Mouse (Mus musculus): ENCODE measurements around the gene Card6. TPM values are rescaled to one million over a fixed set of nuclear protein-coding genes. Genes with fewer than 3 reads are reported as not detected.

Card6 gene
- polyA plus RNA-seq, 1 experiment from 2014 or later: 1.3 TPM

DNA sequence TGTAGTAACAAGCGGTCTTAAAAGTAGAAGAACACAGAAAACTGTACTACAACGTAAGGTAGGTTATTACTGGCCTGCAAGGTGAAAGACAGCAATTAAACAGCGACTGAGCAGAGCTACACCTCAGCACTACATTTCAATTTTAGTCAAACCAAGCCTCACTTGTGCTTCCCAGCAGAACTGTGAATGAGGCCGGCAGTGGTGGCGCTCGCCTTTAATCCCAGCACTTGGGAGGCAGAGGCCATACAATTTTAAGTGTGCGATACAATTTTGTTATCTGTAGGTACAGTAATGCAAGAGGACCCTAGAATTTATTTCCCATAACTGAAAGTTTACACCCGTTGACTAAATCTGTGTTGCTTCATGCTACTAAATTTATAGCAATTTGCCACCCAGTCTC is 6.8 kb upstream of the Card6 start:
- peaks cover 4% of the 10 kb centered on the region for H3K36me3 ChIP-seq (replicated peaks; ENCODE audit: control insufficient read depth, insufficient read depth, low read depth, low read length)
- peak overlapping the region; percentile 93 for H3K4me3 ChIP-seq (ENCODE audit: low read depth, low read length)
- H3K27me3 ChIP-seq (ENCODE audit: control insufficient read depth, insufficient read depth, low read length): no peaks in the 10 kb centered on the region
- ATAC-seq (replicated peaks; ENCODE audit: insufficient number of reproducible peaks, low FRiP score, low TSS enrichment, low read depth) (no peak), DNase-seq (ENCODE audit: low spot score) (no peak)
- peak overlapping the region; percentile 85; the same call in 1 of the 2 replicates for H3K27ac ChIP-seq (replicated peaks; ENCODE audit: low read depth, low read length)
- H3K9ac ChIP-seq (replicated peaks; ENCODE audit: low read length): 0 out of 2 replicates have a peak overlapping the region, but pooled peaks have one; percentile 28
- no peaks in the 10 kb centered on the region for H3K9me3 ChIP-seq (replicated peaks; ENCODE audit: control insufficient read depth, low read length)
- WGBS: 61% methylated on average over 8 of the region's 8 CpGs
- H3K4me1 ChIP-seq (ENCODE audit: control insufficient read depth, insufficient read depth, low read length): no peaks in the 10 kb centered on the region
- H3K4me2 ChIP-seq (ENCODE audit: low read depth, low read length): peak overlapping the region; percentile 38; the same call in 1 of the 2 replicates

DNA sequence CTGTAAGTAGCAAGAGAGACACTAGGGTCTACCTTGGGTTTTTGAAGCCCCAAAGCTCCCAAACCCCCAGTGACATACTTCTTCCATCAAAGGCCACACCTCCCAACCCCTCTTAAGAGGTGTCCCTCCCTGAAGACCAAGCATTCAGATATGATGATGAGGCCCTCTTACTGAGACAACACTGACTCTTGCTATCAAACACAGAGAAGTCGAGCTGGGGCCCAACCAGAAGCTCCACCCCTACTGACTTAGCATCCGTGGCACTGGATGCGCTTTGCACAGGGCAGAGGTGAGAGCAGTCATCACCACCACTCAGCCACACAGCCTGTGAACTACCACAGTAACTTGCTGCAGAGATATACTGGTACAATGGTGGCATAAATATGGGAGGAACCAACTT is 4.3 kb upstream of the Card6 start:
- no peak overlapping the region for H3K9ac ChIP-seq (replicated peaks; ENCODE audit: low read length)
- no peak overlapping the region for H3K4me2 ChIP-seq (ENCODE audit: low read depth, low read length)
- H3K27me3 ChIP-seq (ENCODE audit: control insufficient read depth, insufficient read depth, low read length): no peaks in the 10 kb centered on the region
- H3K9me3 ChIP-seq (replicated peaks; ENCODE audit: control insufficient read depth, low read length): no peaks in the 10 kb centered on the region
- H3K36me3 ChIP-seq (replicated peaks; ENCODE audit: control insufficient read depth, insufficient read depth, low read depth, low read length): no peaks in the 10 kb centered on the region; the same call in 1 of the 2 replicates
- no peak overlapping the region for H3K27ac ChIP-seq (replicated peaks; ENCODE audit: low read depth, low read length)
- H3K4me3 ChIP-seq (ENCODE audit: low read depth, low read length): no peak overlapping the region
- ATAC-seq (replicated peaks; ENCODE audit: insufficient number of reproducible peaks, low FRiP score, low TSS enrichment, low read depth) (no peak), DNase-seq (ENCODE audit: low spot score) (no peak)
- WGBS: 80% methylated on average over 3 of the region's 3 CpGs
- H3K4me1 ChIP-seq (ENCODE audit: control insufficient read depth, insufficient read depth, low read length): no peaks in the 10 kb centered on the region

DNA sequence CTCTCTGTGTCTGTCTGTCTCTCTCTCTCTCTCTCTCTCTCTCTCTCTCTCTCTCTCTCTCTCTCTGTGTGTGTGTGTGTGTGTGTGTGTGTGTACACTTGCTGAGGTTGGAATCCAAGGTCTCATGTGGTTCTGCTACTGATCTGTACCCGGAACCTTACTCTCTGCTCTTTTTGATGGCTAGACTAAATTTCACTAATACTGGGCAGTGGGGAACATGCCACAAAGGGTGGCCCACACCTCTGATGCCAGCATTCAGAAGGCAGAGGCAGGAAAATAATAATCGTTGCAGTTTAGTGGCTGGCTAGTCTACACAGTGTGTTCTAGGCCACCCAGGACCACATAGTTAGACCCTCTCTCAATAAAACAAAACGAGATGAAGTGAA is 309 bp upstream of the Card6 start:
- no peak for ATAC-seq (replicated peaks; ENCODE audit: insufficient number of reproducible peaks, low FRiP score, low TSS enrichment, low read depth)

DNA sequence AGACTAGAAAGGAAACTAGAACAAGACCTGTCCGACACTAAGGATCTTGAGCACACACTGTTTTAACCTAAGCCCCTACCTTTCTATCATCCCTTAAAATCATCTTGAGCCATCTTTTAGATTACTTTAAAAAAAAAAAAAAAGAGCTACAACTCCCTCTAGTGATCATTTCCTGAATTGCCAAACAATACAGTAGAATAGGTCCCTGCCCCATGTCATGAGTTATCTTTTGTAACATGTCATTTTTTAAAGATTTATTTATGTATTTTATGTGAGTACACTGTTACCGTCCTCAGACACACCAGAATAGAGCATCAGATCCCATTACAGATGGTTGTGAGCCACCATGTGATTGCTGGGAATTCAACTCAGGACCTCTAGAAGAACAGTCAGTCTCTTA is 2.0 kb downstream of the Card6 start:
- Histone ChIP-seq H3K36me3 (replicated peaks; ENCODE audit: control insufficient read depth, insufficient read depth, low read depth, low read length) (no peaks in the 10 kb centered on the region), H3K27ac (replicated peaks; ENCODE audit: low read depth, low read length) (no peak overlapping the region), H3K4me2 (ENCODE audit: low read depth, low read length) (no peak overlapping the region), H3K27me3 (ENCODE audit: control insufficient read depth, insufficient read depth, low read length) (no peaks in the 10 kb centered on the region), H3K9ac (replicated peaks; ENCODE audit: low read length) (no peak overlapping the region), H3K4me3 (ENCODE audit: low read depth, low read length) (no peak overlapping the region), H3K9me3 (replicated peaks; ENCODE audit: control insufficient read depth, low read length) (no peaks in the 10 kb centered on the region), H3K4me1 (ENCODE audit: control insufficient read depth, insufficient read depth, low read length) (no peaks in the 10 kb centered on the region)
- WGBS: 53% methylated on average over 2 of the region's 2 CpGs
- DNase-seq (ENCODE audit: low spot score) (peak; percentile 57), ATAC-seq (replicated peaks; ENCODE audit: insufficient number of reproducible peaks, low FRiP score, low TSS enrichment, low read depth) (no peak)

More for the DNA sequence above, 309 bp upstream of the Card6 start:
- Histone ChIP-seq H3K4me3 (ENCODE audit: low read depth, low read length) (no peak overlapping the region), H3K9me3 (replicated peaks; ENCODE audit: control insufficient read depth, low read length) (no peaks in the 10 kb centered on the region), H3K9ac (replicated peaks; ENCODE audit: low read length) (no peak overlapping the region), H3K4me2 (ENCODE audit: low read depth, low read length) (no peak overlapping the region), H3K36me3 (replicated peaks; ENCODE audit: control insufficient read depth, insufficient read depth, low read depth, low read length) (no peaks in the 10 kb centered on the region), H3K27me3 (ENCODE audit: control insufficient read depth, insufficient read depth, low read length) (no peaks in the 10 kb centered on the region), H3K27ac (replicated peaks; ENCODE audit: low read depth, low read length) (no peak overlapping the region), H3K4me1 (ENCODE audit: control insufficient read depth, insufficient read depth, low read length) (no peaks in the 10 kb centered on the region)
- DNase-seq (ENCODE audit: low spot score): no peak
- WGBS: 82% methylated on average over 3 of the region's 3 CpGs

DNA sequence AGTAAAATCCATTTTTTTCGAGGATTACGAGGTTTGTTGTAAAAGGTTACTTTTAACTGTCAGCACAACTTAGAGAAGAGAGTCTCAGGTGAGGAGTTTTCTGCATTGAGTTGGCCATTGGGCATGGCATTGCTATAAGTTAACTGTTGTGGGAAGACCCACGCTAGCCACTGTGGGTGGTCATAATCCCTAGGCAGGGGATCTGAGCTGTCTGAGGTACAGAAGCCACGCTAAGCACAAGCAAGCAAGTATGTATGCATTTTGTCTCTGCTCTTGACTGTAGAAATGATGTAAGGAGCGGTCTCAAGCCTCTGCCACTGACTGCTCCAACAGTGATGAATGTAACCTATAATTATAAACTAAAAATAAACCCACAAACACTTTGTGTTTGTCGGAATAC is 2.4 kb downstream of the Card6 start:
- H3K4me2 ChIP-seq (ENCODE audit: low read depth, low read length): no peak overlapping the region
- DNase-seq (ENCODE audit: low spot score) (no peak), ATAC-seq (replicated peaks; ENCODE audit: insufficient number of reproducible peaks, low FRiP score, low TSS enrichment, low read depth) (no peak)
- 77% methylated on average over 6 of the region's 6 CpGs for WGBS
- H3K27ac ChIP-seq (replicated peaks; ENCODE audit: low read depth, low read length): no peak overlapping the region
- H3K9ac ChIP-seq (replicated peaks; ENCODE audit: low read length): no peak overlapping the region
- no peaks in the 10 kb centered on the region for H3K4me1 ChIP-seq (ENCODE audit: control insufficient read depth, insufficient read depth, low read length)
- H3K27me3 ChIP-seq (ENCODE audit: control insufficient read depth, insufficient read depth, low read length): no peaks in the 10 kb centered on the region
- H3K9me3 ChIP-seq (replicated peaks; ENCODE audit: control insufficient read depth, low read length): no peaks in the 10 kb centered on the region
- no peak overlapping the region for H3K4me3 ChIP-seq (ENCODE audit: low read depth, low read length)
- H3K36me3 ChIP-seq (replicated peaks; ENCODE audit: control insufficient read depth, insufficient read depth, low read depth, low read length): no peaks in the 10 kb centered on the region

DNA sequence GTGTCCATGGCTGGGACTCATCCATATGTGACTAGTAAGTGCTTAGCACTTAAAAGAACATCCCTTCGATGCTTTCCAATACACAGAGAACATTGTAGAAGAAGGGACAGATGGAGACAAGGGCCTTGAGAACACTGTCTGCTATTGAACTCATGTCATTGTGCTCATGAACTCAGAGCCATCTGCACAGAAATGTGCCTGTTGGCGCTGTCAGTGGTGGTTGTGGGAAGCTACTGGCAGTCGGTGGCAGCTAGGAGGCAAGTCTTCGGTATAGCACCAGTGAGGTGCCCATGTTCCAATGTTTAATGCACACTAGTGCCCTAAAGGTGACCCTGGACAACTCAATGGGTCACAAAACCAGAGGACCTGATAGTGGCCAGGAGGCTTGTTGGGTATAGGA is 6.0 kb downstream of the Card6 start:
- Histone ChIP-seq H3K27me3 (ENCODE audit: control insufficient read depth, insufficient read depth, low read length) (no peaks in the 10 kb centered on the region), H3K4me3 (ENCODE audit: low read depth, low read length) (no peak overlapping the region), H3K9ac (replicated peaks; ENCODE audit: low read length) (no peak overlapping the region), H3K36me3 (replicated peaks; ENCODE audit: control insufficient read depth, insufficient read depth, low read depth, low read length) (no peaks in the 10 kb centered on the region), H3K9me3 (replicated peaks; ENCODE audit: control insufficient read depth, low read length) (no peaks in the 10 kb centered on the region), H3K4me1 (ENCODE audit: control insufficient read depth, insufficient read depth, low read length) (no peaks in the 10 kb centered on the region), H3K4me2 (ENCODE audit: low read depth, low read length) (no peak overlapping the region), H3K27ac (replicated peaks; ENCODE audit: low read depth, low read length) (no peak overlapping the region)
- no peak for ATAC-seq (replicated peaks; ENCODE audit: insufficient number of reproducible peaks, low FRiP score, low TSS enrichment, low read depth)
- DNase-seq (ENCODE audit: low spot score): no peak
- 95% methylated on average over 4 of the region's 4 CpGs for WGBS

DNA sequence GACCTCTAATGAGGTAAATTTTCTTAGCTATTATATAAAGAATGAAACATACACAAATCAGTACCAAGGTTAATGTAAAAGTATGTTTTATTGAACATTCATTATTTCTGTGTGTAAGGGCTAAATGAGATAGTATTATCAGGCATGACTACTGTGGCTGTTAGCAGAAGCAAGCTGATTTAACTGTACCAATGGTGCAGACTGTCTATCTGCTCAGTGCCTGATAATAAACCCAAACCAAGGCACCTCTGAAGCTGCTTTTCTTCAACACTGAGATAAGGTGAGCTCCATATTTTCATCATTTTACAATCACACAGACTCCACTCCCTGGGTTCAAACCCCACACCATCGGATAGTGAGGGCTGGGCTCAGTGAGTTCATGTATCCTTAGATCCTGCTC is 11.0 kb downstream of the Card6 start:
- Histone ChIP-seq H3K4me1 (ENCODE audit: control insufficient read depth, insufficient read depth, low read length) (no peaks in the 10 kb centered on the region), H3K4me3 (ENCODE audit: low read depth, low read length) (no peak overlapping the region), H3K27me3 (ENCODE audit: control insufficient read depth, insufficient read depth, low read length) (no peaks in the 10 kb centered on the region), H3K4me2 (ENCODE audit: low read depth, low read length) (no peak overlapping the region), H3K9ac (replicated peaks; ENCODE audit: low read length) (no peak overlapping the region), H3K27ac (replicated peaks; ENCODE audit: low read depth, low read length) (no peak overlapping the region), H3K9me3 (replicated peaks; ENCODE audit: control insufficient read depth, low read length) (no peaks in the 10 kb centered on the region), H3K36me3 (replicated peaks; ENCODE audit: control insufficient read depth, insufficient read depth, low read depth, low read length) (no peaks in the 10 kb centered on the region)
- DNase-seq (ENCODE audit: low spot score) (no peak), ATAC-seq (replicated peaks; ENCODE audit: insufficient number of reproducible peaks, low FRiP score, low TSS enrichment, low read depth) (no peak)
- 100% methylated on average over 1 of the region's 1 CpGs for WGBS

DNA sequence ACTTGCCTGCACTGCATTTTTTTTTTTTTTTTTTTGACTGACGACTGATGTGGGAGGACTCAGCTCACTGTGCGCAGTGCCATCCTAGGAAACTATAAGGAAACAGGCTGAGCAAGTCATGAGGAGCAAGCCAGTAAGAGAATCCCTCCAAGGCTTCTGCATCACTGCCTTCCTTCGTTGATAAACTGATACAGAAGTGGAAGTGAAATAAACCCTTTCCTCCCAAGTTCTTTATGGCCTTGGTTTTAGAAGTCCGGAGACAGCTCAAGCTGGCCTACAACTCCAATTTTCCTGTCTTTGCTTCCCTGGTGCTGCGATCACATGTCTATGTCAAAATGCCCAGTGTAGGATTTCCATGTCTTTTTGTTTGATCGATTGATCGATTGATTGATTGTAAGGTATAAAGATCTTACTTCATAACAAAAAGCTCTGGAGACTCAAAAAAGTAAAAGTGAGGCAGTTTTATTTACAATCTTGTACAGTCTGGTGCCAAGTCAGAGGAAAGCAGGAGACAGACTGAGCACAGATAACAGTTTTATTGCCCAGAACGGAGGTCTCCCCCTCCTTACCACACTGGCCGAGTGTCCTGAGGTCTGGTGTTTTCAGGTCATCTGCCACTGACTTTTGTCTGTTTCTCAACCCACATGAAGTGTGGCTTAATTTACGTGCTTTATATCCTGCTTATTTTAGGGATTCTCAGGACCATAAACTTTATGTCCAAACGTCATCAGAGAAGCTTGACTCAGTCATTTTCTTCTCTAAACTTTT is 12.6 kb downstream of the Card6 start:
- no peaks in the 10 kb centered on the region for H3K36me3 ChIP-seq (replicated peaks; ENCODE audit: control insufficient read depth, insufficient read depth, low read depth, low read length)
- DNase-seq (ENCODE audit: low spot score): no peak
- no peak overlapping the region for H3K9ac ChIP-seq (replicated peaks; ENCODE audit: low read length)
- no peak overlapping the region for H3K4me2 ChIP-seq (ENCODE audit: low read depth, low read length)
- WGBS: 84% methylated on average over 11 of the region's 11 CpGs
- ATAC-seq (replicated peaks; ENCODE audit: insufficient number of reproducible peaks, low FRiP score, low TSS enrichment, low read depth): no peak
- H3K9me3 ChIP-seq (replicated peaks; ENCODE audit: control insufficient read depth, low read length): no peaks in the 10 kb centered on the region
- H3K4me3 ChIP-seq (ENCODE audit: low read depth, low read length): no peak overlapping the region
- no peak overlapping the region for H3K27ac ChIP-seq (replicated peaks; ENCODE audit: low read depth, low read length)
- no peaks in the 10 kb centered on the region for H3K4me1 ChIP-seq (ENCODE audit: control insufficient read depth, insufficient read depth, low read length)
- H3K27me3 ChIP-seq (ENCODE audit: control insufficient read depth, insufficient read depth, low read length): no peaks in the 10 kb centered on the region

All from embryonic facial prominence, embryonic 11.5 days (tissue).